Mouse (Mus musculus) neural tube, embryonic 13.5 days (tissue): Measurements from ENCODE around the gene Rassf4. TPM values are rescaled to one million over a fixed set of nuclear protein-coding genes. Genes with fewer than 3 reads are reported as not detected.

Experiments used
- ATAC-seq: fragments of 200-750 bp; cut with Nextera tagmentation; 2 replicates; pipeline ENCODE4 v1.8.0; 2017; ENCODE audit warnings: low read depth, mild to moderate bottlenecking, moderate TSS enrichment, moderate library complexity
- H3K27ac ChIP-seq: fragments of 300-500 bp; sonication (generic); replicated peaks from 2 replicates; pipeline ENCODE4 v1.5.1; 2015; ENCODE audit warnings: moderate library complexity, mild to moderate bottlenecking, inconsistent platforms
- H3K27me3 ChIP-seq: fragments of 300-500 bp; sonication (generic); 2 replicates; pipeline ENCODE4 v1.6.1; 2015; ENCODE audit warnings: mild to moderate bottlenecking, inconsistent platforms
- H3K36me3 ChIP-seq: fragments of 300-500 bp; sonication (generic); 2 replicates; pipeline ENCODE4 v1.6.1; 2015; ENCODE audit warnings: mild to moderate bottlenecking, inconsistent platforms
- H3K4me1 ChIP-seq: fragments of 300-500 bp; sonication (generic); replicated peaks from 2 replicates; pipeline ENCODE4 v1.6.1; 2015; ENCODE audit warnings: inconsistent platforms
- H3K4me2 ChIP-seq: fragments of 300-500 bp; sonication (generic); 2 replicates; pipeline ENCODE4 v1.6.1; 2015; ENCODE audit warnings: inconsistent platforms, mild to moderate bottlenecking, moderate library complexity
- H3K4me3 ChIP-seq: fragments of 300-500 bp; sonication (generic); 2 replicates; pipeline ENCODE4 v1.5.1; 2015; ENCODE audit warnings: mild to moderate bottlenecking, inconsistent platforms
- H3K9ac ChIP-seq: fragments of 300-500 bp; sonication (generic); 2 replicates; pipeline ENCODE4 v1.6.1; 2015; ENCODE audit warnings: moderate library complexity, mild to moderate bottlenecking, inconsistent platforms
- H3K9me3 ChIP-seq: fragments of 300-500 bp; sonication (generic); 2 replicates; pipeline ENCODE4 v1.6.1; 2016; ENCODE audit warnings: inconsistent platforms
- WGBS: fragments of 180-500 bp; shearing (Covaris S2); methylation state at CpG from one replicate; pipeline ENCODE4 v1.1.7; 2015; 5-methylcytosine and 5-hydroxymethylcytosine counted together
- polyA plus RNA-seq: library from polyadenylated mRNA; unstranded; fragments of >200 nt; fragmentation: Nextera tagmentation; extraction: Ambion mirVana; gene quantifications from 2 replicates; pipeline ENCODE4 v1.2.1, GENCODE M21; 2015

Gene Rassf4
- 24.0 and 25.3 TPM in 2 replicates for polyA plus RNA-seq

DNA sequence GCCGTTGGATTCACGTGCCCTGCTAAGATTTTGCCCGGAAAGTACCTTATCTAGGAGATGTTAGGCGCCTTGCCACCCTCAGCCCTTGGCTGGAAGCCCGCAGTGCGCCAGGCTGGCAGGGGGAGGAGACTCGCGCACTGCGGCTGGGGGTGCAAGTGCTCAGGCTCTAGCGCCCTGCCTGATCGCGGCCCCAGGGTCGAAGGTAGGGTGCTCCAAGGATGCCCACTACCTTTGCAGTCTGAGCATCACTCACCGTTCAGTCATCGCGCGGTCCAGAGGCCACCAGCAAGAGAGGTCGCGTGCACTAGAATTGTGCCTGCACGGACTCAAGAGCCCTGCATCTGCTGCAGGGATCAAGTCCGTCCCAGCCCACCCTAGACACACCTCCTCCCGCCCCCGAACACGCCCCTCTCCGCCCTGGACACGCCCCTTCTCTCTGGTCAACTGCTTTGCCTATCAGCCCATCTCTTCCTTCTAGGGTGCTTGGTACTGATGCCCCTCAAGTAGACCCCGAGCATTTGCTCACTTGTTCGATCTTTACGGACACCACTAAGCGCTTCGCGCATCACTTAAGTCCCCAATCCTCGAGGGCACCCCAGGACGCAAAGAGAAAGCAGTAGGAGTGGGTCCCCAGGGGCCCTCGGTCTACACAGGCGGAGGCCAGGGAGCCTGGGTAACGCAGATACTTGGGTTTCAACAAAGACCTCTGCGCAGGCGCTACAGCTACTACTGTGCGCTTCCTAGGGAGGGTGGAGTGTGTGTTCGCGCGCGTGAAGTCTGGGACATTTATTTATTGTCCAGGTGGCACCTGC is at the start of gene Rassf4:
Gene Rassf4, minus strand, starts transcription at position 482 of the 812 bp plus-strand sequence.
- peak; percentile 88 for ATAC-seq
- H3K27ac ChIP-seq: peak within 1 kb of the TSS; percentile 63
- H3K4me3 ChIP-seq: peak within 1 kb of the TSS; percentile 53
- peaks cover 10% of the 10 kb centered on the region; the same call in 1 of the 2 replicates for H3K27me3 ChIP-seq
- peaks cover 59% of the 10 kb centered on the region for H3K4me1 ChIP-seq
- H3K9me3 ChIP-seq: no peaks in the 10 kb centered on the region
- peak within 1 kb of the TSS; percentile 85 for H3K4me2 ChIP-seq
- no peaks in the 10 kb centered on the region for H3K36me3 ChIP-seq
- peak within 1 kb of the TSS; percentile 69 for H3K9ac ChIP-seq
- under 1% methylated on average over 44 of the region's 44 CpGs for WGBS

DNA sequence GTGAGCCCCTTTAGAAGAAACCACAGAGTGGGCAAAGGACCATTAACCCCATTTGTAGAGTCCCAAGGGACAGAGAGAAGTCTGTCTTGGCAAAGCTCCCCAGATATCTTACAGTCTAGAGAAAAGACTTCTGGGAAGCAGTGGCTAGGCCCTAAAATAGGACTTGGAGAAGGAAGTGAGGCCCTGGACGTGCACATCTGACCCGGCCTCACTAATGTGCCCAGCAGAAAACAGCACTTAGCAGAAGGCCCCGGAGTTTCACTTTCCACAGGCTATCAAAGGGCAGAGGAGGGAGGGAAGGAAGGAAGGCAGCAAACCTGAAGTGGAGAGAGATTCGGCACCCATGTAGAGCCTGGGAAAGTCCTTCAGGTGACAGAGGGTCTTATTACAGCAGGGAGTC is 45.2 kb upstream of the Rassf4 start:
- no peak overlapping the region for H3K27ac ChIP-seq
- H3K9ac ChIP-seq: no peak overlapping the region
- H3K4me3 ChIP-seq: no peak overlapping the region
- no peaks in the 10 kb centered on the region for H3K4me1 ChIP-seq
- no peaks in the 10 kb centered on the region for H3K36me3 ChIP-seq
- H3K4me2 ChIP-seq: no peak overlapping the region
- H3K27me3 ChIP-seq: no peaks in the 10 kb centered on the region
- ATAC-seq: no peak
- WGBS: 81% methylated on average over 4 of the region's 4 CpGs
- H3K9me3 ChIP-seq: no peaks in the 10 kb centered on the region

DNA sequence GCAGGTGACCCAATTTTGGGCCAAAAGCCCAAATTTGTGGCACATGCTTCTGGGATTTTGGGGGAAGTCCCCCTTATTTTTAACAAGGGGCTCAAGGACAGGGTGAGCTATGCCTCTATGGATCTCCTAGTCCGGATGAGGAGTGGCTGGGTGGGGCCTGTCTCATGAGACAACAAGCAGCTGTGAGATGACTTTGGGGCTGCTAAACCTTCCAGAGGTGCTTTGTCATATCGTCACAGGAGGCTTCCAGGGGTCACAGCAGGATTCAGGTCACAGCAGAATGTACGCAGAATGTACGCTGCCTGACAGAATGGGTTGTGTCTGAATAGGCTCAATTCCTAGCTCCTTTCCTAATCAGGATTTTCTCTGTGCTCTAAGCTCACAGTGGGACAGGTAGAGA is 44.6 kb upstream of the Rassf4 start:
- Histone ChIP-seq H3K9me3 (no peaks in the 10 kb centered on the region), H3K4me2 (no peak overlapping the region), H3K9ac (no peak overlapping the region), H3K27me3 (no peaks in the 10 kb centered on the region), H3K36me3 (no peaks in the 10 kb centered on the region), H3K27ac (no peak overlapping the region), H3K4me1 (no peaks in the 10 kb centered on the region), H3K4me3 (no peak overlapping the region)
- WGBS: 74% methylated on average over 4 of the region's 4 CpGs
- no peak for ATAC-seq

DNA sequence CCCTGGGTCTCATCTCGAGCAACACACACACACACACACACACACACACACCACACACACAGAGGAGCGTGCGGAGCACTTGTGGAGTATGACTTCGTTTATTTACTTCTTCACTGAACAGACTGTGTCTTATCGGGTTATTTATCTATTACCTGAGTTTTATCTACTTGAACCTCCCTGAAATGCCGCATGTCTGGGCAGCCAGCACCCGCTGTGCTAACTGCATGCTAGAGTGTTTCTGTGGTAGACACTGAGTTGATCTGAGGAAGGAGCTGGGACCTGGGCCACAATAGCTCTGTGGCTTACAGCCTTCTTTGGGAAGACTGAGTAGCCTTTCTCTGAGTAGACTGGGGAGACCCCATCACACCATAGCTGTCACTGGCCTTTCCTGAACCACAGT is 44.1 kb upstream of the Rassf4 start:
- H3K4me1 ChIP-seq: no peaks in the 10 kb centered on the region
- no peak overlapping the region for H3K4me2 ChIP-seq
- no peaks in the 10 kb centered on the region for H3K36me3 ChIP-seq
- H3K4me3 ChIP-seq: no peak overlapping the region
- H3K9ac ChIP-seq: no peak overlapping the region
- no peak overlapping the region for H3K27ac ChIP-seq
- H3K27me3 ChIP-seq: no peaks in the 10 kb centered on the region
- ATAC-seq: no peak
- no peaks in the 10 kb centered on the region for H3K9me3 ChIP-seq
- 93% methylated on average over 7 of the region's 7 CpGs for WGBS

DNA sequence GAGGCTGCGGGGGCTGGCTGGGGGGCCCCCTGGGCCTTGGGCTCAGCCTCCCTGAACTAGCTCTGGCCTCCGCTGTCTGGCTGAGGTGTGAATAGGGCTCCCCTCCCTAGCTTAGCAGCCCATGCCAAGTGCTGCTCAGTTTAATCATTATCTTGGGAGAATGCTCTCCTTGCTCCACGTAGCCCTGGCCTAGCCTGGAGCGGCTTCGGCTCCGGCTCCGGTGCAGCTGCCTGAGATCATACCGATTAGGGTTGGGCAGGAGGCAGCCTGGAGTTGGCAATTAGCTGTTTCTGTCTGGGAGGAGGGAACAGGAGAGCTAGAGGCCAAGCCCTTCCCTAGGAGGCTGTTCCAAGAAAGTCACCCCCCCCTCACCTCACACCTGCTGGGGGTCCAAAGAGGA is 42.9 kb upstream of the Rassf4 start, which contains the start of gene Tmem72:
Gene Tmem72, minus strand, starts transcription at position 248 of the 400 bp plus-strand sequence.
- H3K27me3 ChIP-seq: no peaks in the 10 kb centered on the region
- H3K4me2 ChIP-seq: no peak within 1 kb of the TSS
- H3K36me3 ChIP-seq: no peaks in the 10 kb centered on the region
- no peak for ATAC-seq
- H3K4me1 ChIP-seq: no peaks in the 10 kb centered on the region
- H3K4me3 ChIP-seq: no peak within 1 kb of the TSS
- WGBS: 75% methylated on average over 8 of the region's 8 CpGs
- no peak within 1 kb of the TSS for H3K9ac ChIP-seq
- H3K27ac ChIP-seq: no peak within 1 kb of the TSS
- no peaks in the 10 kb centered on the region for H3K9me3 ChIP-seq

DNA sequence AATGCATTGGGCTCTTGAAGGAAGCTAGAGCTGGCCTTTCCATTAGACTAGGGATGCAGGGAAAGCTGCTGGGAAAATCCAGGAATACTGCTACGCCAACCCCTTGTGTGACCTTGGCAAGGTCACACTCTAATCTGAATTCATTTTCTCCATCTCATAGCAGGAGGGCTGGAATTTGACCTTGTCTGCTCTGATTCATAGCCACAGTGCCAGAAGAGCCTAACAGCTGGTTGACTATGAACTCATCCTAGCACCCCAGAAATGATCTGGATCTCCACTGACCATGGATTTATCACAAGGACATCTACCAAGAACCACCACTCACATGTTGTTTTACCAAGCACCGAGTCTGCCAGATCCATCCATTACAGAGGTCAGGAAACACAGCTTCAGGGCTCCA is 41.4 kb upstream of the Rassf4 start:
- H3K27ac ChIP-seq: no peak overlapping the region
- H3K36me3 ChIP-seq: no peaks in the 10 kb centered on the region
- no peak overlapping the region for H3K4me2 ChIP-seq
- H3K27me3 ChIP-seq: no peaks in the 10 kb centered on the region
- no peak overlapping the region for H3K4me3 ChIP-seq
- 75% methylated on average over 2 of the region's 2 CpGs for WGBS
- H3K9ac ChIP-seq: no peak overlapping the region
- H3K4me1 ChIP-seq: no peaks in the 10 kb centered on the region
- no peak for ATAC-seq
- H3K9me3 ChIP-seq: no peaks in the 10 kb centered on the region

DNA sequence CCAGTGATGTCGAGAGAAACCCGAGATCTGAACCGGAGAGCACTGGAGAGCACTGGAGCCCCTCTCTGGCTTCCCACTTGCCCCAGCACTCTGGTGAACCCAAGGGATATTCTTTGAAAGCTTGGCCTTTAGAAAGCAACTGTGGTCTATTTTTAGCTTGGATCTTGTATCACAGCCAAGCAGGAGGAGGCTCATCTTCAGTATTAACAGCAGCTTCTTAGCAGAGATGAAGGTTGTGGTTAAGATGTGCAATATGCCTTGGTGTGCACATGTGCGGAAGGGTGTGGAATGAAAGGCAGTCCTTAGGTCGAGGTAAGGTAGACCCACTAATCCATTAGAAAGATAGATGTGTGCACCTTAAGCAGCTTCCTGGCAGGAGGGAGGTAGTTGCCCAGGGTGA is 40.8 kb upstream of the Rassf4 start:
- H3K4me3 ChIP-seq: no peak overlapping the region
- ATAC-seq: no peak
- no peaks in the 10 kb centered on the region for H3K4me1 ChIP-seq
- no peak overlapping the region for H3K4me2 ChIP-seq
- no peak overlapping the region for H3K9ac ChIP-seq
- H3K27ac ChIP-seq: no peak overlapping the region
- WGBS: 83% methylated on average over 5 of the region's 5 CpGs
- no peaks in the 10 kb centered on the region for H3K9me3 ChIP-seq
- H3K27me3 ChIP-seq: no peaks in the 10 kb centered on the region
- H3K36me3 ChIP-seq: no peaks in the 10 kb centered on the region

DNA sequence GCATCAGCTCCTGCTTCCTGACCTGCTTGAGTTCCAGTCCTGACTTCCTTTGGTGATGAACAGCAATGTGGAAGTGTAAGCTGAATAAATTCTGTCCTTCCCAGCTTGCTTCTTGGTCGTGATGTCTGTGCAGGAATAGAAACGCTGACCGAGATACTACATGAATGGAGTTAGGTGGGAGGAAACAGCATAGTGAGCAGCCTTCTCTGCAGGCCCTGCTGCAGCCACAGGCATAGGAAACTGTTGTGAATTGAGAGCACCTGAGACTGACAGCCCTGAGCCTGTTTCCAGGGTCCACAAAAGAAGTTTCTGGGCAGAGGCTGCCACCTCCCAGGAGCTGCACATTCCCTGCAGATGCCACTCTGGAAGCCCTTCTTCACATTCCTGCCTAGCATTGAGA is 40.2 kb upstream of the Rassf4 start:
- H3K27me3 ChIP-seq: no peaks in the 10 kb centered on the region
- H3K4me2 ChIP-seq: no peak overlapping the region
- no peaks in the 10 kb centered on the region for H3K9me3 ChIP-seq
- no peak overlapping the region for H3K4me3 ChIP-seq
- H3K9ac ChIP-seq: no peak overlapping the region
- H3K36me3 ChIP-seq: no peaks in the 10 kb centered on the region
- 90% methylated on average over 3 of the region's 3 CpGs for WGBS
- ATAC-seq: no peak
- H3K27ac ChIP-seq: no peak overlapping the region; the same call in 1 of the 2 replicates
- no peaks in the 10 kb centered on the region for H3K4me1 ChIP-seq

DNA sequence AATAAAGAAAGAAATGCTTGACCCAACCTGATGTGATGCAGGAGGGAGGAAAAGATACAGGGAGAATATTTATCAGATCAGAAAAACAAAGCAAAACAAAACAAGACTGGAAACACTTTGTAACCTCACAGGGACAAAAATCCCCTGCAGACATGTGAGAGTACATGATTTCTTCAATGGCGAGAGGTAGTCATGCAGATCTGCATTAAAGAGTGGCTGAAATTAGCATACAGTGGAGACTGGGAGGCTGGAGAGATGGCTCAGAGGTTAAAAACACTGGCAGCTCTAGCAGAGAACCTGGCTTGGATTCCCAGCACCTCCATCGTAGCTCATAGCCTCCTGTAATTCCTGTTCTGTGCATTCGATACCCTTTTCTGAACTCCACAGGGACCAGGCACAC is 38.8 kb upstream of the Rassf4 start:
- Histone ChIP-seq H3K36me3 (no peaks in the 10 kb centered on the region), H3K27ac (no peak overlapping the region), H3K9ac (no peak overlapping the region), H3K4me2 (no peak overlapping the region), H3K4me1 (no peaks in the 10 kb centered on the region), H3K27me3 (no peaks in the 10 kb centered on the region), H3K4me3 (no peak overlapping the region), H3K9me3 (no peaks in the 10 kb centered on the region)
- no peak for ATAC-seq
- 83% methylated on average over 3 of the region's 3 CpGs for WGBS

DNA sequence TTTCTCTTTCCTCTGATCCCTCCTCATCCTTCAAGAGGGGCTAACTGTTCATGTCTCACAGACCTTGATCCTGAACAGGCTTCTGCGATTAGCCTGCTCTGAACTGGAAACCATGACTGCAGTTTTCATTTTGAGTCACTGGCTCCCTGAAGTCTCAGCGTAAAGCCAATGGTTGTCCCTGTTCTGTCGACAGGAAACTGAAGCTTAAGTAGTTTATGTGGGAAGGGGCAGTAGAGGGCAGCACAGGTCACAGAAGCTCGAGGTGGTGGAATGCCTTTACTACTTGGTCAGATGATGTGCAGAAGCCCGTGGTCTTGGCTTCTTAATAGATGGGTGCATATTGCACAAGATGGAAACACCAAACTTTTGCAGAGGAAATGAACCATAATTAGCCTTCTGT is 38.3 kb upstream of the Rassf4 start:
- no peak overlapping the region for H3K27ac ChIP-seq
- no peak overlapping the region for H3K4me2 ChIP-seq
- 38% methylated on average over 5 of the region's 5 CpGs for WGBS
- no peak overlapping the region for H3K4me3 ChIP-seq
- no peak overlapping the region for H3K9ac ChIP-seq
- ATAC-seq: no peak
- no peaks in the 10 kb centered on the region for H3K27me3 ChIP-seq
- H3K9me3 ChIP-seq: no peaks in the 10 kb centered on the region
- H3K4me1 ChIP-seq: no peaks in the 10 kb centered on the region
- H3K36me3 ChIP-seq: no peaks in the 10 kb centered on the region

DNA sequence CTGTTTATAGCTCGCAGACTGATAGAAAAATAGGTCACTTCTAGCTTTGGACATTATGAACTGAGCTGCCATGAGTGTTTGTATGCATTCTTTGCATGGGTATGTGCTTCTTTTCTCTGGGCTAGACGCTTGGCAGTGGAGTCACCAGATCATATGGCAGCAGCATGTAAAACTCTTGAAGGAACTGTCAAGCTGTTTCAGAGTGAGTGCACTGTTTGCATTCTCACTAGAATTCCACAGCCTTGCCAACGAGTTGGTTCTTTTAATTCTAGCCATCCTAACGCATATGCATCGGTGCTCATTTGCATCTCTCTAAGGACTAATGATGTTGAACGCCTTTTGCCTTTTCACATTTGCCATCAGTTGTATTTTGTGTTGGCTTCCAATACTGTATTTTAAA is 30.6 kb upstream of the Rassf4 start:
- Histone ChIP-seq H3K27me3 (no peaks in the 10 kb centered on the region), H3K27ac (no peak overlapping the region), H3K36me3 (no peaks in the 10 kb centered on the region), H3K9ac (no peak overlapping the region), H3K4me2 (no peak overlapping the region), H3K4me1 (0 out of 2 replicates have a peak, but pooled peaks cover 3% of the 10 kb centered on the region), H3K9me3 (no peaks in the 10 kb centered on the region), H3K4me3 (no peak overlapping the region)
- ATAC-seq: no peak
- 55% methylated on average over 6 of the region's 6 CpGs for WGBS

DNA sequence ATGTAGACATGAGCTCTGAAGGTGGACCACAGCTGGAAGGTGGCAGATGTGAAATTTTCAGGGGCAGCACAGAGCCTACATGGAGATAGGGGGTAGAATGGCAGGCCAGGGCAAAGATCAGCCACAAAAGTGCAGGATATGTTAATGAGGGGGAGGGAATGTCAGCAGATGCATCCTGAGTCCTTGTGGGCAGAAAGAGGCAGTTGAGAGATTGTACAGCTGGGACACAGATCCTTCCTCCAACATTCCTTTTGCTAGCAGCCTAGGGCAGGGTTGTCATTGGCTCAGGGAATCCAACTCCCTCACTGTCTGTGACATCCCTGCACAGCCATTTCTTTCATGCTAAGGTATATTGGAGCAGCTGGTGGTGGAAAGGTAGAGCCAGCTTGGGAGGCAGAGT is 27.1 kb upstream of the Rassf4 start:
- ATAC-seq: no peak
- Histone ChIP-seq H3K9ac (no peak overlapping the region), H3K4me2 (no peak overlapping the region), H3K4me1 (0 out of 2 replicates have a peak, but pooled peaks cover 3% of the 10 kb centered on the region), H3K9me3 (no peaks in the 10 kb centered on the region), H3K4me3 (no peak overlapping the region), H3K36me3 (no peaks in the 10 kb centered on the region), H3K27me3 (no peaks in the 10 kb centered on the region), H3K27ac (no peak overlapping the region)

DNA sequence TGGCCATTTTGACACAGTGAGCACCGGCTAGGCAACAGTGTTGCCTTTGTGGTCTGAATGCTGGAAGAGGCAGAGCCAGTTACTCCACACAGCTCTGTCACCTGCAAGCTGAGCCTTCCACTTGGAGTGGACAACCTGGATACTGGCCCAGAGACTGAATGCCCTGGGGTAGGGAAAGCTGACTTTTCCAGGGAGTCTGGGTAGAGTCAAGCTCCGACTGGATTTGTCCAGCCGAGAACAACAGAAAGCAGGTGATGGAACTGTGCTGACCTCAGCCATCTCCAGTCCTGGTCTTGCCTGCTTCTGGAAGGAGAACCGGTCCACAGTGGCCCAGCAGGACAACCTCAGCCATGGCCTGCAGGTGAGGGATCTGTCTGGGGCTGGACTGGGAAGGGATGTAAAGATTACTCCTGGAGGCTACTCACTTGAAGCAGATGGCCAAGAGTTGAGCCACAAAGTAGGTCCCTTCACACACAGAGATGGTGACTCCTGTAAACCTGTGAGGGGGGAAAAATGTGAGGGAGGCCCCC is 24.2 kb upstream of the Rassf4 start:
- no peak overlapping the region for H3K9ac ChIP-seq
- H3K4me2 ChIP-seq: no peak overlapping the region
- 93% methylated on average over 4 of the region's 4 CpGs for WGBS
- no peaks in the 10 kb centered on the region for H3K36me3 ChIP-seq
- H3K9me3 ChIP-seq: no peaks in the 10 kb centered on the region
- H3K27me3 ChIP-seq: no peaks in the 10 kb centered on the region
- ATAC-seq: no peak
- no peak overlapping the region for H3K4me3 ChIP-seq
- no peak overlapping the region for H3K27ac ChIP-seq
- no peaks in the 10 kb centered on the region for H3K4me1 ChIP-seq
